Mouse (Mus musculus): ENCODE data around the gene Fam162a. TPM values are rescaled to one million over a fixed set of nuclear protein-coding genes. Genes with fewer than 3 reads are reported as not detected.
"Not testable (repeated sequence)": the region's sequence is repeated elsewhere in the genome, so short reads cannot be mapped to it uniquely, and the experiment has no call there.

Gene Fam162a
- total and polyA plus RNA-seq, 2 experiments from 2014 or later = 126 to 755 TPM

- H3K4me3 ChIP-seq (ENCODE audit: low read depth, low read length) = no peak overlapping the region
- peaks cover 42% of the 10 kb centered on the region for H3K4me1 ChIP-seq (ENCODE audit: control insufficient read depth, insufficient read depth)
- peak overlapping the region; percentile 87 for H3K4me2 ChIP-seq (ENCODE audit: low read depth, low read length)
- 37% methylated on average over 3 of the region's 3 CpGs for WGBS
- H3K9ac ChIP-seq (replicated peaks; ENCODE audit: low read depth, low read length) = no peak overlapping the region; the same call in 1 of the 2 replicates
- TF ChIP-seq EP300 (IDR thresholded peaks at IDR 0.05; ENCODE audit: low read depth) = no peak
- no peak for TF ChIP-seq CTCF (IDR thresholded peaks at IDR 0.05; ENCODE audit: low read depth)
- DNase-seq (ENCODE audit: low spot score) = no peak
- no peaks in the 10 kb centered on the region for H3K27me3 ChIP-seq (ENCODE audit: control insufficient read depth, insufficient read depth, low read length)
- H3K9me3 ChIP-seq (replicated peaks; ENCODE audit: control insufficient read depth, low read length) = no peaks in the 10 kb centered on the region
- no peaks in the 10 kb centered on the region; the same call in 1 of the 2 replicates for H3K36me3 ChIP-seq (replicated peaks; ENCODE audit: control insufficient read depth, insufficient read depth, low read length)
- ATAC-seq (ENCODE audit: insufficient read depth, low read depth) = no peak
- H3K27ac ChIP-seq (ENCODE audit: low read depth) = peak overlapping the region; percentile 10
Measured at GRCm38 (mm10) chr16:36068356-36068755, 3.0 kb downstream of the Fam162a start.

GRCm38 (mm10) chr16:36067694-36068093, 3.7 kb downstream of the Fam162a start:
- H3K9me3 ChIP-seq (replicated peaks; ENCODE audit: control insufficient read depth, low read length) = no peaks in the 10 kb centered on the region
- 0 out of 2 replicates have a peak overlapping the region, but pooled peaks have one; percentile 19 for H3K9ac ChIP-seq (replicated peaks; ENCODE audit: low read depth, low read length)
- H3K27me3 ChIP-seq (ENCODE audit: control insufficient read depth, insufficient read depth, low read length) = no peaks in the 10 kb centered on the region
- no peaks in the 10 kb centered on the region; the same call in 1 of the 2 replicates for H3K36me3 ChIP-seq (replicated peaks; ENCODE audit: control insufficient read depth, insufficient read depth, low read length)
- DNase-seq (ENCODE audit: low spot score) (no peak), ATAC-seq (ENCODE audit: insufficient read depth, low read depth) (no peak)
- no peak overlapping the region for H3K4me3 ChIP-seq (ENCODE audit: low read depth, low read length)
- no peak; the same call in 1 of the 2 replicates for TF ChIP-seq CTCF (IDR thresholded peaks at IDR 0.05; ENCODE audit: low read depth)
- TF ChIP-seq EP300 (IDR thresholded peaks at IDR 0.05; ENCODE audit: low read depth) = no peak
- H3K27ac ChIP-seq (ENCODE audit: low read depth) = peak overlapping the region; percentile 10
- H3K4me2 ChIP-seq (ENCODE audit: low read depth, low read length) = no peak overlapping the region
- 37% methylated on average over 2 of the region's 2 CpGs for WGBS
- H3K4me1 ChIP-seq (ENCODE audit: control insufficient read depth, insufficient read depth) = peaks cover 44% of the 10 kb centered on the region

GRCm38 (mm10) chr16:36064904-36065303, 6.5 kb downstream of the Fam162a start:
- Histone ChIP-seq H3K27ac (ENCODE audit: low read depth) (peak overlapping the region; percentile 70), H3K4me1 (ENCODE audit: control insufficient read depth, insufficient read depth) (peaks cover 46% of the 10 kb centered on the region), H3K4me3 (ENCODE audit: low read depth, low read length) (no peak overlapping the region), H3K9ac (replicated peaks; ENCODE audit: low read depth, low read length) (no peak overlapping the region), H3K36me3 (replicated peaks; ENCODE audit: control insufficient read depth, insufficient read depth, low read length) (peaks cover 10% of the 10 kb centered on the region; the same call in 1 of the 2 replicates), H3K4me2 (ENCODE audit: low read depth, low read length) (no peak overlapping the region), H3K27me3 (ENCODE audit: control insufficient read depth, insufficient read depth, low read length) (no peaks in the 10 kb centered on the region), H3K9me3 (replicated peaks; ENCODE audit: control insufficient read depth, low read length) (no peaks in the 10 kb centered on the region)
- peak; percentile 78 for DNase-seq (ENCODE audit: low spot score)
- WGBS = 29% methylated on average over 5 of the region's 5 CpGs
- ATAC-seq (ENCODE audit: insufficient read depth, low read depth) = peak; percentile 66
- TF ChIP-seq CTCF (IDR thresholded peaks at IDR 0.05; ENCODE audit: low read depth) (no peak), EP300 (IDR thresholded peaks at IDR 0.05; ENCODE audit: low read depth) (no peak)

GRCm38 (mm10) chr16:36063315-36063714, 8.1 kb downstream of the Fam162a start:
- Histone ChIP-seq H3K4me3 (ENCODE audit: low read depth, low read length) (no peak overlapping the region), H3K27ac (ENCODE audit: low read depth) (peak overlapping the region; percentile 70), H3K4me1 (ENCODE audit: control insufficient read depth, insufficient read depth) (peaks cover 52% of the 10 kb centered on the region), H3K4me2 (ENCODE audit: low read depth, low read length) (no peak overlapping the region), H3K27me3 (ENCODE audit: control insufficient read depth, insufficient read depth, low read length) (no peaks in the 10 kb centered on the region), H3K9me3 (replicated peaks; ENCODE audit: control insufficient read depth, low read length) (no peaks in the 10 kb centered on the region), H3K36me3 (replicated peaks; ENCODE audit: control insufficient read depth, insufficient read depth, low read length) (0 out of 2 replicates have a peak, but pooled peaks cover 10% of the 10 kb centered on the region), H3K9ac (replicated peaks; ENCODE audit: low read depth, low read length) (0 out of 2 replicates have a peak overlapping the region, but pooled peaks have one; percentile 24)
- TF ChIP-seq EP300 (IDR thresholded peaks at IDR 0.05; ENCODE audit: low read depth) (no peak), CTCF (IDR thresholded peaks at IDR 0.05; ENCODE audit: low read depth) (no peak)
- DNase-seq (ENCODE audit: low spot score) (no peak), ATAC-seq (ENCODE audit: insufficient read depth, low read depth) (no peak)
- WGBS = 58% methylated on average over 2 of the region's 2 CpGs

GRCm38 (mm10) chr16:36062534-36062933, 8.9 kb downstream of the Fam162a start:
- not testable (repeated sequence) for H3K4me2 ChIP-seq (ENCODE audit: low read depth, low read length); DNase-seq (ENCODE audit: low spot score); H3K4me3 ChIP-seq (ENCODE audit: low read depth, low read length); H3K9ac ChIP-seq (replicated peaks; ENCODE audit: low read depth, low read length); H3K9me3 ChIP-seq (replicated peaks; ENCODE audit: control insufficient read depth, low read length); H3K27me3 ChIP-seq (ENCODE audit: control insufficient read depth, insufficient read depth, low read length); ATAC-seq (ENCODE audit: insufficient read depth, low read depth)
- Histone ChIP-seq H3K27ac (ENCODE audit: low read depth) (peak overlapping the region; percentile 70; the same call in 1 of the 2 replicates), H3K36me3 (replicated peaks; ENCODE audit: control insufficient read depth, insufficient read depth, low read length) (0 out of 2 replicates have a peak, but pooled peaks cover 10% of the 10 kb centered on the region), H3K4me1 (ENCODE audit: control insufficient read depth, insufficient read depth) (peaks cover 48% of the 10 kb centered on the region)
- 82% methylated on average over 1 of the region's 1 CpGs for WGBS

GRCm38 (mm10) chr16:36057933-36058475, 13.4 kb downstream of the Fam162a start:
- Histone ChIP-seq H3K9me3 (replicated peaks; ENCODE audit: control insufficient read depth, low read length) (no peaks in the 10 kb centered on the region), H3K4me3 (ENCODE audit: low read depth, low read length) (no peak overlapping the region), H3K27me3 (ENCODE audit: control insufficient read depth, insufficient read depth, low read length) (no peaks in the 10 kb centered on the region), H3K9ac (replicated peaks; ENCODE audit: low read depth, low read length) (no peak overlapping the region), H3K27ac (ENCODE audit: low read depth) (peak overlapping the region; percentile 61), H3K36me3 (replicated peaks; ENCODE audit: control insufficient read depth, insufficient read depth, low read length) (peaks cover 10% of the 10 kb centered on the region; the same call in 1 of the 2 replicates), H3K4me1 (ENCODE audit: control insufficient read depth, insufficient read depth) (peaks cover 43% of the 10 kb centered on the region), H3K4me2 (ENCODE audit: low read depth, low read length) (no peak overlapping the region)
- DNase-seq (ENCODE audit: low spot score) (no peak), ATAC-seq (ENCODE audit: insufficient read depth, low read depth) (no peak)
- WGBS = 45% methylated on average over 8 of the region's 8 CpGs
- TF ChIP-seq CTCF (IDR thresholded peaks at IDR 0.05; ENCODE audit: low read depth) = no peak
- no peak for TF ChIP-seq EP300 (IDR thresholded peaks at IDR 0.05; ENCODE audit: low read depth)
